Mouse (Mus musculus): ENCODE results near the gene Nfyb.

DNA sequence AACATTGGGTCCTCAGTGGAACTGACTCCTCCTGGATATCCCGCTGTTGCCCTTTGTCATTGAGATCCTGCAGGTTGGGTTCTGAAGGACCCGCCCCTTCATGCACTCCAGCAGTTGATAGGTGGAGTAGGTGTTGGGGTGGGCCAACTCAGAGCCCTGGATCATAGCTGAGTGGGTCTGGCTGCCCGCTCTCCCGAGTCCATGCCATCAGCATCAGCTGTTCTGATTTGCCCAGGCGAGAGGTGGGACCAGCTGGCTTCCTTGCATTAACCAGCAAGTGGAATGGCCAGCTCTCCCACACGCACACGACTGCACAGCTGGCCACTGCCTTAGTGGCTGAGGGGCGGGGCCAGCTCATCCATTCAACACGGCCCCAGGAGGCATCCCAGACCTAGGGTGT, 5.0 kb upstream of the Nfyb start:
- TF ChIP-seq GATA1 (IDR thresholded peaks at IDR 0.05; ENCODE audit: borderline replicate concordance, low read length) (no peak), FLI1 (IDR thresholded peaks at IDR 0.05; ENCODE audit: low read length) (no peak)

Data from megakaryocyte, embryonic 14.5 days (primary cell).